Mouse (Mus musculus) kidney, adult 2 months (tissue): ENCODE measurements around the gene Mlh1. TPM values are rescaled to one million over a fixed set of nuclear protein-coding genes. Genes with fewer than 3 reads are reported as not detected.

Experiments used
- DNase-seq: peaks from one replicate; pipeline ENCODE4 v3.0.0; 2021
- H3K27ac ChIP-seq: fragments of 200-500 bp; 2 replicates; pipeline ENCODE4 v1.5.1; 2012; ENCODE audit warnings: low read depth, low read length, control low read depth, inconsistent platforms; ENCODE audit not compliant: insufficient read depth
- H3K27me3 ChIP-seq: fragments of 200-500 bp; replicated peaks from 2 replicates; pipeline ENCODE4 v1.6.1; 2012; ENCODE audit warnings: mild to moderate bottlenecking, moderate library complexity, low read length, inconsistent platforms; ENCODE audit not compliant: control insufficient read depth, insufficient read depth
- H3K36me3 ChIP-seq: fragments of 200-500 bp; 2 replicates; pipeline ENCODE4 v1.6.1; 2012; ENCODE audit warnings: mild to moderate bottlenecking, moderate library complexity, low read length, inconsistent platforms; ENCODE audit not compliant: control insufficient read depth, insufficient read depth
- H3K4me1 ChIP-seq: fragments of 200-500 bp; 2 replicates; pipeline ENCODE4 v1.6.1; 2011; ENCODE audit warnings: low read length; ENCODE audit not compliant: control insufficient read depth, insufficient read depth
- H3K4me3 ChIP-seq: fragments of 200-500 bp; 2 replicates; pipeline ENCODE4 v1.5.1; 2011; ENCODE audit warnings: mild to moderate bottlenecking, low read depth, low read length, control low read depth; ENCODE audit not compliant: insufficient read depth
- CTCF ChIP-seq: fragments of 200-500 bp; conservative IDR thresholded peaks from 2 replicates; pipeline ENCODE4 v1.5.1; 2011; ENCODE audit warnings: low read depth, mild to moderate bottlenecking, control low read depth, low read length, moderate library complexity, mixed read lengths; ENCODE audit not compliant: insufficient read depth, insufficient read length
- POLR2A ChIP-seq: fragments of 200-500 bp; IDR thresholded peaks from one replicate; pipeline ENCODE4 v1.6.1; 2011; ENCODE audit warnings: low read depth, low read length, control low read depth
- WGBS: fragments of 180-500 bp; shearing (Covaris S2); methylation state at CpG from one replicate; pipeline ENCODE4 v1.1.7; 2018; 5-methylcytosine and 5-hydroxymethylcytosine counted together
- polyA plus RNA-seq: library from polyadenylated mRNA; depleted of rRNA; stranded (reverse); fragments of >200 nt; gene quantifications from 2 replicates; pipeline ENCODE4 v1.2.3, GENCODE M21; 2012; rRNA removed

Mlh1 gene
- 12.1 and 14.1 TPM in 2 replicates for polyA plus RNA-seq

- H3K4me3 ChIP-seq = peak within 1 kb of the TSS; percentile 92
- H3K36me3 ChIP-seq = no peaks in the 10 kb centered on the region; the same call in 1 of the 2 replicates
- WGBS = under 1% methylated on average over 64 of the region's 64 CpGs
- peaks cover 12% of the 10 kb centered on the region for H3K4me1 ChIP-seq
- peak; percentile 100 for DNase-seq
- H3K27me3 ChIP-seq = no peaks in the 10 kb centered on the region
- TF ChIP-seq POLR2A = peak; percentile 90
- no peak for TF ChIP-seq CTCF
- peak within 1 kb of the TSS; percentile 88 for H3K27ac ChIP-seq
Measured at GRCm38 (mm10) chr9:111271434-111272160, at the start of gene Mlh1, which contains the start of gene Epm2aip1. Mlh1 (minus strand) TSS chr9:111271791. Epm2aip1 (plus strand) TSS chr9:111271929.

- no peaks in the 10 kb centered on the region for H3K27me3 ChIP-seq
- no peak for DNase-seq
- no peaks in the 10 kb centered on the region for H3K36me3 ChIP-seq
- no peaks in the 10 kb centered on the region for H3K4me1 ChIP-seq
- TF ChIP-seq CTCF (no peak), POLR2A (no peak)
- no peak overlapping the region for H3K4me3 ChIP-seq
- WGBS = 83% methylated on average over 4 of the region's 4 CpGs
- no peak overlapping the region for H3K27ac ChIP-seq
Measured at GRCm38 (mm10) chr9:111320912-111321311, 49.3 kb upstream of the Mlh1 start.

- peak; percentile 47 for DNase-seq
- H3K36me3 ChIP-seq = no peaks in the 10 kb centered on the region
- no peak overlapping the region for H3K4me3 ChIP-seq
- H3K4me1 ChIP-seq = no peaks in the 10 kb centered on the region; the same call in 1 of the 2 replicates
- TF ChIP-seq CTCF (peak; percentile 84), POLR2A (no peak)
- WGBS = 35% methylated on average over 5 of the region's 5 CpGs
- peaks cover 12% of the 10 kb centered on the region for H3K27me3 ChIP-seq
- H3K27ac ChIP-seq = no peak overlapping the region
Measured at GRCm38 (mm10) chr9:111314219-111314618, 42.6 kb upstream of the Mlh1 start.

GRCm38 (mm10) chr9:111313793-111314192 lies 42.2 kb upstream of the Mlh1 start:
- H3K27me3 ChIP-seq = peaks cover 12% of the 10 kb centered on the region
- H3K36me3 ChIP-seq = no peaks in the 10 kb centered on the region
- 22% methylated on average over 5 of the region's 5 CpGs for WGBS
- no peaks in the 10 kb centered on the region; the same call in 1 of the 2 replicates for H3K4me1 ChIP-seq
- TF ChIP-seq POLR2A (no peak), CTCF (no peak)
- no peak for DNase-seq
- no peak overlapping the region for H3K27ac ChIP-seq
- H3K4me3 ChIP-seq = no peak overlapping the region

GRCm38 (mm10) chr9:111313299-111313698 lies 41.7 kb upstream of the Mlh1 start:
- H3K36me3 ChIP-seq = no peaks in the 10 kb centered on the region
- H3K27me3 ChIP-seq = peaks cover 12% of the 10 kb centered on the region
- no peak for DNase-seq
- no peak overlapping the region for H3K4me3 ChIP-seq
- H3K27ac ChIP-seq = no peak overlapping the region
- TF ChIP-seq POLR2A (no peak), CTCF (no peak)
- H3K4me1 ChIP-seq = no peaks in the 10 kb centered on the region; the same call in 1 of the 2 replicates
- 20% methylated on average over 6 of the region's 6 CpGs for WGBS

- peaks cover 12% of the 10 kb centered on the region for H3K27me3 ChIP-seq
- no peak overlapping the region for H3K27ac ChIP-seq
- TF ChIP-seq CTCF (no peak), POLR2A (no peak)
- no peaks in the 10 kb centered on the region; the same call in 1 of the 2 replicates for H3K4me1 ChIP-seq
- peak overlapping the region; percentile 21; the same call in 1 of the 2 replicates for H3K4me3 ChIP-seq
- no peaks in the 10 kb centered on the region for H3K36me3 ChIP-seq
- WGBS = under 1% methylated on average over 59 of the region's 59 CpGs
- no peak for DNase-seq
Measured at GRCm38 (mm10) chr9:111312442-111313141, 41.0 kb upstream of the Mlh1 start.

GRCm38 (mm10) chr9:111311843-111312441 lies 40.4 kb upstream of the Mlh1 start:
- DNase-seq = no peak
- H3K4me1 ChIP-seq = no peaks in the 10 kb centered on the region; the same call in 1 of the 2 replicates
- H3K27ac ChIP-seq = no peak overlapping the region
- peaks cover 12% of the 10 kb centered on the region for H3K27me3 ChIP-seq
- 1% methylated on average over 89 of the region's 98 CpGs for WGBS
- H3K4me3 ChIP-seq = peak overlapping the region; percentile 35; the same call in 1 of the 2 replicates
- H3K36me3 ChIP-seq = no peaks in the 10 kb centered on the region
- no peak for TF ChIP-seq POLR2A
- no peak for TF ChIP-seq CTCF
